Mouse (Mus musculus) liver, embryonic 13.5 days (tissue): ENCODE results near the gene Dnali1. TPM values are rescaled to one million over a fixed set of nuclear protein-coding genes. Genes with fewer than 3 reads are reported as not detected.

Experiments
- ATAC-seq: fragments of 200-750 bp; cut with Nextera tagmentation; 2 replicates; pipeline ENCODE4 v1.8.0; 2017; ENCODE audit warnings: low read depth, mild to moderate bottlenecking, moderate number of reproducible peaks, moderate library complexity
- DNase-seq: peaks from one replicate; pipeline ENCODE4 v3.0.0; 2022
- H3K27ac ChIP-seq: fragments of 300-500 bp; sonication (generic); 2 replicates; pipeline ENCODE4 v1.5.1; 2015; ENCODE audit warnings: moderate library complexity, mild to moderate bottlenecking, inconsistent platforms
- H3K27me3 ChIP-seq: fragments of 300-500 bp; sonication (generic); 2 replicates; pipeline ENCODE4 v1.6.1; 2015; ENCODE audit warnings: mild to moderate bottlenecking, inconsistent platforms
- H3K36me3 ChIP-seq: fragments of 300-500 bp; sonication (generic); 2 replicates; pipeline ENCODE4 v1.6.1; 2015; ENCODE audit warnings: mild to moderate bottlenecking, inconsistent platforms
- H3K4me1 ChIP-seq: fragments of 300-500 bp; sonication (generic); replicated peaks from 2 replicates; pipeline ENCODE4 v1.6.1; 2015; ENCODE audit warnings: inconsistent platforms
- H3K4me2 ChIP-seq: fragments of 300-500 bp; sonication (generic); 2 replicates; pipeline ENCODE4 v1.6.1; 2015; ENCODE audit warnings: inconsistent platforms, mild to moderate bottlenecking, moderate library complexity
- H3K4me3 ChIP-seq: fragments of 300-500 bp; sonication (generic); replicated peaks from 2 replicates; pipeline ENCODE4 v1.5.1; 2015; ENCODE audit warnings: mild to moderate bottlenecking, inconsistent platforms
- H3K9ac ChIP-seq: fragments of 300-500 bp; sonication (generic); 2 replicates; pipeline ENCODE4 v1.6.1; 2015; ENCODE audit warnings: mild to moderate bottlenecking, inconsistent platforms
- H3K9me3 ChIP-seq: fragments of 300-500 bp; sonication (generic); replicated peaks from 2 replicates; pipeline ENCODE4 v1.6.1; 2016; ENCODE audit warnings: inconsistent platforms
- WGBS: fragments of 180-500 bp; shearing (Covaris S2); methylation state at CpG from one replicate; pipeline ENCODE4 v1.1.7; 2015; ENCODE audit not compliant: insufficient replicate concordance; 5-methylcytosine and 5-hydroxymethylcytosine counted together
- polyA plus RNA-seq: library from polyadenylated mRNA; unstranded; fragments of >200 nt; fragmentation: Nextera tagmentation; extraction: Ambion mirVana; gene quantifications from 2 replicates; pipeline ENCODE4 v1.2.1, GENCODE M21; 2015

Dnali1 gene
- polyA plus RNA-seq, result not detected in 2 replicates

GRCm38 (mm10) chr4:125065517-125066307, at the start of gene Dnali1:
Gene Dnali1 (minus strand): TSS chr4:125065703.
- Histone ChIP-seq H3K4me1 (peaks cover 26% of the 10 kb centered on the region), H3K4me2 (peak within 1 kb of the TSS; percentile 92), H3K9ac (peak within 1 kb of the TSS; percentile 93), H3K36me3 (peaks cover 29% of the 10 kb centered on the region), H3K27ac (peak within 1 kb of the TSS; percentile 66), H3K9me3 (no peaks in the 10 kb centered on the region), H3K27me3 (peaks cover 13% of the 10 kb centered on the region), H3K4me3 (peak within 1 kb of the TSS; percentile 93)
- ATAC-seq (peak; percentile 6; the same call in 1 of the 2 replicates), DNase-seq (peak; percentile 63)
- 1% methylated on average over 26 of the region's 26 CpGs for WGBS

- H3K9me3 ChIP-seq, result no peaks in the 10 kb centered on the region
- peak overlapping the region; percentile 29; the same call in 1 of the 2 replicates for H3K27ac ChIP-seq
- peaks cover 37% of the 10 kb centered on the region for H3K4me1 ChIP-seq
- 52% methylated on average over 4 of the region's 4 CpGs for WGBS
- H3K4me3 ChIP-seq, result no peak overlapping the region
- H3K27me3 ChIP-seq, result no peaks in the 10 kb centered on the region
- DNase-seq (no peak), ATAC-seq (no peak)
- H3K36me3 ChIP-seq, result peaks cover 15% of the 10 kb centered on the region
- H3K9ac ChIP-seq, result no peak overlapping the region
- H3K4me2 ChIP-seq, result no peak overlapping the region
Measured at GRCm38 (mm10) chr4:125115081-125115480, 49.6 kb upstream of the Dnali1 start.

GRCm38 (mm10) chr4:125114638-125115037, 49.1 kb upstream of the Dnali1 start:
- peak; percentile 56 for DNase-seq
- H3K27ac ChIP-seq, result peak overlapping the region; percentile 29; the same call in 1 of the 2 replicates
- H3K27me3 ChIP-seq, result no peaks in the 10 kb centered on the region
- no peak overlapping the region for H3K9ac ChIP-seq
- H3K4me3 ChIP-seq, result no peak overlapping the region
- H3K4me2 ChIP-seq, result no peak overlapping the region
- no peaks in the 10 kb centered on the region for H3K9me3 ChIP-seq
- H3K36me3 ChIP-seq, result peaks cover 16% of the 10 kb centered on the region
- 0 out of 2 replicates have a peak, but pooled peaks have one; percentile 10 for ATAC-seq
- peaks cover 37% of the 10 kb centered on the region for H3K4me1 ChIP-seq
- 9% methylated on average over 6 of the region's 6 CpGs for WGBS

GRCm38 (mm10) chr4:125105354-125105753, 39.9 kb upstream of the Dnali1 start:
- Histone ChIP-seq H3K36me3 (peaks cover 44% of the 10 kb centered on the region), H3K4me2 (no peak overlapping the region), H3K9ac (no peak overlapping the region), H3K4me1 (no peaks in the 10 kb centered on the region), H3K4me3 (no peak overlapping the region), H3K27me3 (no peaks in the 10 kb centered on the region), H3K9me3 (no peaks in the 10 kb centered on the region), H3K27ac (no peak overlapping the region)
- ATAC-seq (no peak), DNase-seq (no peak)
- 85% methylated on average over 9 of the region's 9 CpGs for WGBS

DNA sequence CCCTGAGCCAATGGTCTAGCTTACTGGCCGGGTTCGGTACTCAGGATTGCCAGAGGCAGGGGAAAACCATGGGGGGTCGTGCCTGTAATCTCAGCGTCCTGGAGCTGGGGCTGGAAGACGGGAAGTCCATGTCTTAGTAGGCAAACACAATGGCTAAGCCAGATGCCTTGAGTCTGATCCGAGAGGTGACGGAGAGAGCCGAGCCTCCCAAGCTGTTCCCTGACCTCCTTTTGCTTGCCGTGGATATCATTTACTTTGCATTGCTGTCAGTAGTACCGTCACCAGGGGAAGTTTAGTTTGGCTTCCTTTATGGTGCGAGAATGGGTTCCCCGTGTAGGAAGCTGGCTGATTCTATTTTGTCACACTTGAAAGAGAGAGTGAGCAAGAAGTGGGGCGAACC, 35.8 kb upstream of the Dnali1 start:
- no peaks in the 10 kb centered on the region for H3K9me3 ChIP-seq
- 80% methylated on average over 13 of the region's 13 CpGs for WGBS
- H3K27ac ChIP-seq, result no peak overlapping the region
- peaks cover 29% of the 10 kb centered on the region for H3K36me3 ChIP-seq
- no peak overlapping the region for H3K4me2 ChIP-seq
- no peak overlapping the region for H3K9ac ChIP-seq
- no peak overlapping the region for H3K4me3 ChIP-seq
- H3K4me1 ChIP-seq, result no peaks in the 10 kb centered on the region
- no peak for DNase-seq
- H3K27me3 ChIP-seq, result no peaks in the 10 kb centered on the region
- no peak for ATAC-seq

DNA sequence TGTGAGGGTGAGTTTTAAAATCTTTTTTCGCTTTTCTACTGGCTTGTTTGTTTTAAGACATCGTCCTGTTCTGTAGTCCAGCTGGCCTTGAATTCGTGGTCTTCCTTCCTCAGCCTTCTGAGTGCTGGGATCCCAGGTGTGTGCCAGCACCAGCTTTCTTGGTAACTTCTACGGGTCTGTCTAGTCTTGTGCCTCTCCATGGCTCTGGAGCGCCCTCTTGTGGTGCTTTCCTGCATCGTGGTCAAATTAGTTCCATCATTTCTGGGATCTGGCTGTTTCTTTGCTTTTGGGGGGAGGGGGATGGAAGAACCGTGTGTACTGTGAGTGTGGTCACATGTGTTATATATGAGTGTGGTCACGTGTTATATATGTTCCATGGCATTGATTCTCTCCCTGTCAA, 34.0 kb upstream of the Dnali1 start:
- no peaks in the 10 kb centered on the region for H3K27me3 ChIP-seq
- H3K4me3 ChIP-seq, result no peak overlapping the region
- DNase-seq (peak; percentile 63), ATAC-seq (peak; percentile 64)
- H3K4me2 ChIP-seq, result no peak overlapping the region
- H3K36me3 ChIP-seq, result peaks cover 20% of the 10 kb centered on the region
- no peak overlapping the region for H3K9ac ChIP-seq
- H3K4me1 ChIP-seq, result no peaks in the 10 kb centered on the region
- WGBS, result 10% methylated on average over 8 of the region's 8 CpGs
- H3K27ac ChIP-seq, result no peak overlapping the region
- H3K9me3 ChIP-seq, result no peaks in the 10 kb centered on the region

GRCm38 (mm10) chr4:125097412-125097811, 31.9 kb upstream of the Dnali1 start:
- Histone ChIP-seq H3K4me1 (no peaks in the 10 kb centered on the region), H3K27ac (no peak overlapping the region), H3K27me3 (no peaks in the 10 kb centered on the region), H3K4me2 (no peak overlapping the region), H3K36me3 (peaks cover 16% of the 10 kb centered on the region), H3K9ac (no peak overlapping the region), H3K9me3 (no peaks in the 10 kb centered on the region), H3K4me3 (no peak overlapping the region)
- 65% methylated on average over 4 of the region's 4 CpGs for WGBS
- DNase-seq (no peak), ATAC-seq (no peak)

DNA sequence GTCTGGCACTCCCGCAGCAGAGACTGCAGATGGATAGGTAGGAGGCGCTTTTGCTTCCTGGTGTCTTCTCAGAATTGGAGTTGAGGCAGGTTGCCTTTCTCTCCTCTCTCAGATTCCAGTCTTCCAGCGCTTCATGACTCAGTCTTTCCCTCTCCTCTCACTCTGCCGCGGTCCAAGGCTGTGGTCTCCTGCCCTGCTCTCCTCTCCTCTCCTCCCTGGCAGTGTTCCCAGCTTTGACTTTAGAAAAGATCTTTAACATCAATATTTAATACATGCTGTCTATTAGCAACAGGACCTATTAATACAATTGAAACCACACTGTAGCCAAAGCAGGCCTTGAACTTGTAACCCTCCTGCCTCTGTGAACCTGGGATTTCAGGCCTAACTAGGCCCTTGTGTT, 30.6 kb upstream of the Dnali1 start:
- Histone ChIP-seq H3K36me3 (peaks cover 24% of the 10 kb centered on the region), H3K9me3 (no peaks in the 10 kb centered on the region), H3K27ac (no peak overlapping the region), H3K4me2 (no peak overlapping the region), H3K4me3 (no peak overlapping the region), H3K9ac (no peak overlapping the region), H3K27me3 (no peaks in the 10 kb centered on the region), H3K4me1 (no peaks in the 10 kb centered on the region)
- 84% methylated on average over 5 of the region's 5 CpGs for WGBS
- no peak for DNase-seq
- ATAC-seq, result no peak

DNA sequence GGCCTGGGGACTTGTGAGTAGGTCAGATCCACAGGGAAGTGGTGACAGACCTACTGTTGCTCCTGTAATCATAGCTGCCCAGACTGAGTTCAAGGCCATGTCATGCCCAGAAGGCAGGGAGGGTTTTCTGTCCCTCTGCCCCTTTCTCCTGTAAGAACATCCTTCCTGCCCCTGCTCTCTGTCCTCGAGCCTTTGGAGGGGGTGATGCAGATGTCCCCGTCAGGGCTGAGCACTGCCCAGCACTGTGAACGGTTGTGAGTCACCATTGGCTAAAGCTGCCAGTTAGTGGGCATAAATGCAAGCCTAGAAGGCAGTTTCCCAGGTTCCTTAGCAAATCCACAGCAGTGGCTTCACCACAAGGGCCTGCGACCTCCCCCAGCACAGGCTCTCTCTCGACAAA, 27.5 kb upstream of the Dnali1 start:
- H3K27me3 ChIP-seq, result no peaks in the 10 kb centered on the region
- H3K27ac ChIP-seq, result no peak overlapping the region
- DNase-seq, result no peak
- no peak overlapping the region for H3K4me2 ChIP-seq
- ATAC-seq, result no peak
- H3K4me3 ChIP-seq, result no peak overlapping the region
- no peaks in the 10 kb centered on the region for H3K4me1 ChIP-seq
- 79% methylated on average over 5 of the region's 5 CpGs for WGBS
- H3K36me3 ChIP-seq, result peaks cover 54% of the 10 kb centered on the region
- no peaks in the 10 kb centered on the region for H3K9me3 ChIP-seq
- H3K9ac ChIP-seq, result no peak overlapping the region

DNA sequence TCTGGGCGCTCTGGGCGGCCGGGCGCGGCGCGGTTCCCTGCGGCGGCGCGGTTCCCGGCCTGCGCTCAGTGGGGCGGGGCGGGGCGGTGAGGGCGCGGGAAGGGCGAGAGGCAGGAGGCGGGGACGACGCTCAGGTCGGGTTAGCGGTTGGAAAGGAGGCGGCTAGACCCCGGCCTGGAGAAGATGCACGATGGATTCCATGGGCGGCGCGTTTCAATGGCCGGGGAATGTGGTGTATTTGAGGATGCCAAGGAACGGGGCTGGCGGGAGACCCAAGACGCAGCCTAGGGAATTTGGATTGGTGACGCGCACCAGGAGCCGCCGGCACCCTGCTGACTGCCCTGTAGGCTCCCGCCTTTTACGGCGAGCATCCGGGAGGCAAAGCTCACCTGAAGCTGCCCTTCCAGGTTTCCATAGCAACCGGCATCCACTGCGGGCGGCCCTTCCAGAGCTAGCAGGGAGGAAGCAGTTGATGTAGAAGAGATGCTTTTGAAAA, 19.9 kb upstream of the Dnali1 start:
- Histone ChIP-seq H3K9ac (peak overlapping the region; percentile 88), H3K27ac (peak overlapping the region; percentile 93), H3K9me3 (no peaks in the 10 kb centered on the region), H3K36me3 (peaks cover 50% of the 10 kb centered on the region), H3K4me2 (peak overlapping the region; percentile 93), H3K4me1 (peaks cover 27% of the 10 kb centered on the region), H3K27me3 (no peaks in the 10 kb centered on the region), H3K4me3 (peak overlapping the region; percentile 81)
- ATAC-seq (peak; percentile 95), DNase-seq (peak; percentile 77)
- WGBS, result under 1% methylated on average over 45 of the region's 45 CpGs

DNA sequence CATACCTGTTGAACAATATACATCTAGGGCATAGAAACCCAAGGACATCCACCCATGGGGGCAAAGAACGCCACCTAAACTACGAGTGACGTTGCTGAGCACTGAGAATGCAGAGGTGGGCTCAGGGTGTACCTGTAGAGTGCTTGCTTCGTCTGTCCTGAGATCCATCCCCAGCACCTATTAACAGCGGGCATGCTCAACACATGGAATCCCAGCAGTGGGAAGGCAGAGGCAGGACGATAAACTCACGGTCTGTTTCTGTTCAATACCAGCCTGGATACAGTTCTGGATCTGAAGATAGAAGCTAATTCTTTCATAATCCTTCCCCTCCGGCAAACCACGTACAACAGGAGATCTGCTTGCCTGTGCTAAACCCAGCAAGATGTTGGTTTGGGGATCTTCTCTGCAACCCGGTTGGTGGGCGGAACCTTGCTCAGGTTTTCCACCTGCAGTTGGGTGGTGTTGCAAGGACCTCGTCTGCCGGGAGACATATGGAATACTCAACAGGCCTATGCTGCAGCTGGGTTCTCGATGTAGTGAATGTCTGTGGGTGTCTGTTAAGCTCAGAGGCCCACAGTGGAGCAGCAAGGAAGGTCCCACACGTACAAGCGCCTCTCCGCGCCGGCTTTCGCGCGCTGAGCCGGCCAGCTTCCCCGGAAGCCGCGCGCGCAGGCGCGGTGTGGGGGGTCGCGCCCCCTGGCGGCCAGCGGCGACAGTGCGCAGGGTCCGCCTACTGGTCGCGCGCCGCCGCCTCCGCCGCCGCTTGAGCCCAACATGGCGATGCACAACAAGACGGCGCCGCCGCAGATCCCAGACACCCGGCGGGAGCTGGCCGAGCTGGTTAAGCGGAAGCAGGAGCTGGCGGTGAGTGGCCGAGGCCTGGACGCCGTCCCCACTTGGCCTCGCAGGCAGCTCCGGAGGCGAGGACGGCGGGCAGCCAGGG, 19.2 kb upstream of the Dnali1 start, which contains the start of gene Meaf6:
Gene Meaf6 (plus strand): TSS at position 732 of the 943 bp plus-strand sequence.
- ATAC-seq, result peak; percentile 90
- H3K9me3 ChIP-seq, result no peaks in the 10 kb centered on the region
- H3K4me1 ChIP-seq, result peaks cover 27% of the 10 kb centered on the region
- peak; percentile 86 for DNase-seq
- H3K27me3 ChIP-seq, result no peaks in the 10 kb centered on the region
- H3K36me3 ChIP-seq, result peaks cover 43% of the 10 kb centered on the region
- H3K4me2 ChIP-seq, result peak within 1 kb of the TSS; percentile 93
- WGBS, result 1% methylated on average over 57 of the region's 63 CpGs
- H3K27ac ChIP-seq, result peak within 1 kb of the TSS; percentile 93
- H3K9ac ChIP-seq, result peak within 1 kb of the TSS; percentile 88
- peak within 1 kb of the TSS; percentile 81 for H3K4me3 ChIP-seq
